Mouse (Mus musculus) kidney, adult 9 months (tissue): ENCODE data around the gene Camk1.

Experiments
- DNase-seq: peaks from one replicate; pipeline ENCODE4 v3.0.0; 2022

Camk1 gene

GRCm38 (mm10) chr6:113343177-113344092 lies at the start of gene Camk1:
Gene Camk1, minus strand, starts transcription at chr6:113343984.
- peak; percentile 82 for DNase-seq

GRCm38 (mm10) chr6:113392387-113393071 lies 48.7 kb upstream of the Camk1 start:
- peak; percentile 34 for DNase-seq

GRCm38 (mm10) chr6:113392015-113392386 lies 48.2 kb upstream of the Camk1 start:
- DNase-seq: no peak

- DNase-seq: peak; percentile 76
Measured at GRCm38 (mm10) chr6:113390715-113391114, 46.9 kb upstream of the Camk1 start.

- DNase-seq: no peak
Measured at GRCm38 (mm10) chr6:113388960-113389359, 45.2 kb upstream of the Camk1 start, which contains the start of gene Ttll3. Gene Ttll3, plus strand, starts transcription at chr6:113389260.

- DNase-seq: no peak
Measured at GRCm38 (mm10) chr6:113386025-113386424, 42.2 kb upstream of the Camk1 start.

- no peak for DNase-seq
Measured at GRCm38 (mm10) chr6:113385160-113385714, 41.5 kb upstream of the Camk1 start.

- no peak for DNase-seq
Measured at GRCm38 (mm10) chr6:113384351-113384927, 40.7 kb upstream of the Camk1 start.

DNA sequence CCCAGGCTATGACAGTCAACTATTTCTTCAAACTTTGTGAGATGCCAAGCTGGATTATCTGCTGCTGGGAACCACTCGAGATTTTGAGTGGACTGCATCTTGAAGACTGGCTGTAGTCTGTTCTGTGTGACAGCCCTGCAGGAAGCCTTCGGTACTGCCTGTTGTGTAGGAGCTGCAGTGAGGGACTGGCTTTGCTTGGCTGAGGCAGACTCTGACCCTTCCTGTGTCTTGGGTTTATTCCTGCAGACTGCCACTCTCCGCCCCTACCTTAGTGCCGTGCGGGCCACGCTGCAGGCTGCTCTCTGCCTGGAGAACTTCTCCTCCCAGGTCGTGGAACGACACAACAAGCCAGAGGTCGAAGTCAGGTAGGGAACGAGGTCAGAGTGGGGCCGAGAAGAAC lies 36.7 kb upstream of the Camk1 start:
- peak; percentile 54 for DNase-seq

GRCm38 (mm10) chr6:113379246-113379645 lies 35.5 kb upstream of the Camk1 start:
- no peak for DNase-seq

- DNase-seq: peak; percentile 95
Measured at GRCm38 (mm10) chr6:113377496-113378385, 34.0 kb upstream of the Camk1 start, which contains the start of the genes Tada3 and Arpc4. Gene Tada3, minus strand, starts transcription at chr6:113377883. Gene Arpc4, plus strand, starts transcription at chr6:113378115.

- no peak for DNase-seq
Measured at GRCm38 (mm10) chr6:113377172-113377495, 33.4 kb upstream of the Camk1 start.

DNA sequence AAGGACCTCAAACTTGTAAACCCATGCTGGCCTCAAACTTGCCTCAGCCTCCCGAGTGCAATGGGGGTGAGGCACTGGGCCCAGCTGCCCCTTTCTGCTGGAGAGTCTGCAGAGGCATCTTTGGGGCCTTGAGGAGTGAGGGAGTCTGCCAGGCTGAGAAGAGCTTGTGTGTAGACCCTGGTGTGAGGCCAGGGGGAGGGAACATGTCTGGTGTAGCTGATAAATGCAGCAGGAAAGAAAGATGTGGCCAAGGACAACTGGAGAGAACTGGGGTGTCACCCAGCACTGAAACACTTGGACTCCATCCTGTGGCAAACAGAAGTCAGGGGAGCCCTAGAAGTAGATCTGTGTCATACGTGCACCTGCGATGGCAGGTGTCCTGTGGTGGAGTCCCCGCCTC lies 29.7 kb upstream of the Camk1 start:
- no peak for DNase-seq

- no peak for DNase-seq
Measured at GRCm38 (mm10) chr6:113370194-113370929, 26.6 kb upstream of the Camk1 start.

- DNase-seq: no peak
Measured at GRCm38 (mm10) chr6:113368577-113368976, 24.8 kb upstream of the Camk1 start.

DNA sequence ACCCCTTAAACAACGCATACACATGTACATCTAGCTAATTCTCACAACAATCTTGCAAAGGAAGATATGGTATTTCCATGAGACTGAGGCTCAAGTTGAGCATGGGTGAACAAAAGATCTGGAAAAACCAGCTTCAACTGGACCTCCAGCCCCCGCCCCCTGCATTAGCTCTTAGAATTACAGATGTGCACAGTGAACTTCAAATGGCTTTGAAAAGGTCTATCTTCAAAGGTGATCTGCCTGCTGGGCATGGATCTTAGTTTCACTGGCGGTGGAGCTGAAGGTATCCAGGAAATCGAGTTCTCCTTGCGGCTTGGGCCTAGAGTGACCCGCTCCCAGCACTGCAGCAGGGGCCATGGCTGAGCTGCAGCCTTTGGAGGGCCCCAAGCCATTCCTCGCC lies 24.3 kb upstream of the Camk1 start:
- no peak for DNase-seq

DNA sequence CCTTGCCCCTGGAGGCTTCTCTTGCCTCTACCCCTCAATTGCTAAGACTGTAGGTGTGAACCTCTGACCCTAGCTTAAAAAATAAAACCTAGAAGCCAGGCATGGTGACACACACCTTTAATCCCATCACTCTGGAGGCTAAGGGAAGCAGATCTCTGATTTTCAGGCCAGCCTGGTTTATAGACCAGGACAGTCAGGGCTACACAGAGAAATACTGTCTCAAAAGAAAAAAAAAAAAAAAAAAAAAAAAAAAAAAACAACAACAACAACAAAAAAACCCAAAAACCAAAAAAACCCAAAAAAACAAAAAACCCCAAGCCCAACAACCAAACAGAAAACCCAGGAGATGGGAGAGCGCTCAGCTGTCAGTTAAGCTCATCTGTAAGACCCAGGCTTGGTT lies 23.8 kb upstream of the Camk1 start:
- no peak for DNase-seq

- DNase-seq: no peak
Measured at GRCm38 (mm10) chr6:113366639-113367038, 22.9 kb upstream of the Camk1 start.

GRCm38 (mm10) chr6:113364518-113365135 lies 20.8 kb upstream of the Camk1 start:
- no peak for DNase-seq

DNA sequence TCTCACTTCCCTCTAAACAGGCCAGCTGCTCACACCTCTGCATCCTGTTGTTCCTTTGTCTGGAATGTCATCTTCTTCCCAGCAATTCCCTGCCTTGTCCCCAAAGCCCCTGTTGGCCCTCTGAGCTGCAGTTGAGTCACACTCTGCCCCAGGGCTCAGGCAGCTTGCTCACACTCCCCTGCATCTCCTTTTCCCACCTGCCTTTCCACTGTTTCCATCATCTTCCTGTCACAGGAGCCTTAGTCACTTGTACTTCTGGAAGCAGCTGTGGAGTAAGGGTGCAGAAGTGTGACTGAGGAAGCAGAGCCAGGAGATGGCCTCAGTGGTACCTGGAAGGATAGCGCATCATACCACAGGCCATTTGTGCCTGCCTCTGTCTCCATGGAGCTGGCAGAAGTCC lies 18.5 kb upstream of the Camk1 start:
- DNase-seq: no peak

GRCm38 (mm10) chr6:113361476-113361875 lies 17.7 kb upstream of the Camk1 start:
- DNase-seq: no peak
